8 mouse cellular contexts compared by ENCODE assay signal in the genomic region with DNA sequence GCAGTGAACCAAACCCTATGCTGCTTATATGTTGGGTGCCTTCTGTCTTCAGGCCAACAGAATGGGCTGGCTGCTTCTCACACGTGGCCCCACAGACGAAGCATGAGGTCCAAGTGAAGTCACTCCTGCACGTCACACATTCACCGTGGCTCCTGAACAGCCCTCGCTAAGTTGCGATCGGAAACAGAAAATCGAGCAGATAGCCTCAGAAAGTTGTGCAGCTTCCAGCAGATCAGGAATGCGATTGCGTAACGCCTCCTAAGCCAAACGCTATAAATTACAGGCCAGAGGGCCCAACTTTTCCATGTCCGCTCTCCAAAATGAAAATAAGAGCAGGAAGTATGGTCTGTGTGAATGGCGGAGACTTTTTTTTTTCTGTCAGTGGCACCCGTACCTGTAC. TPM values are rescaled to one million over a fixed set of nuclear protein-coding genes. Genes with fewer than 3 reads are reported as not detected.
DNase-seq lines count a peak whose midpoint lies in the region; ATAC-seq lines count a peak whose summit lies in the region.

No protein-coding gene starts in this region.

- DNase-seq in adrenal gland, adult 18-20 months (ENCODE audit: low spot score in 2 of 2), result peak; percentile 47 to 54
- DNase-seq in heart, postnatal 10 days, result peak; percentile 43 to 51
- no peak for DNase-seq in cerebellum, adult 11-12 months
- no peak for DNase-seq in thymus, postnatal 10 days (ENCODE audit: low spot score in 2 of 2)

- H3K4me1 ChIP-seq in embryonic facial prominence, embryonic 12.5 days, result peaks cover 83% of the 10 kb centered on the region
- peaks cover 92% of the 10 kb centered on the region for H3K4me1 ChIP-seq in limb, embryonic 13.5 days
- peaks cover 37% of the 10 kb centered on the region for H3K4me1 ChIP-seq in stomach, embryonic 16.5 days (ENCODE audit: control insufficient read depth, insufficient read depth, low read length)

- no peak for ATAC-seq in embryonic facial prominence, embryonic 12.5 days (ENCODE audit: insufficient number of reproducible peaks, insufficient read depth, low FRiP score, low TSS enrichment)
- ATAC-seq in limb, embryonic 13.5 days (ENCODE audit: low FRiP score, low read depth), result 0 out of 2 replicates have a peak, but pooled peaks have one; percentile 17
- ATAC-seq in stomach, embryonic 16.5 days (ENCODE audit: insufficient read depth, low FRiP score), result no peak
- ATAC-seq in megakaryocyte progenitor cell, adult 5-6 weeks (replicated peaks; ENCODE audit: poor library complexity), result no peak

- H3K36me3 ChIP-seq in embryonic facial prominence, embryonic 12.5 days, result no peaks in the 10 kb centered on the region
- no peaks in the 10 kb centered on the region for H3K36me3 ChIP-seq in limb, embryonic 13.5 days
- no peaks in the 10 kb centered on the region for H3K36me3 ChIP-seq in stomach, embryonic 16.5 days (ENCODE audit: control insufficient read depth, insufficient read depth, low read length)

- 65% methylated on average over 15 of the region's 15 CpGs for WGBS in embryonic facial prominence, embryonic 12.5 days
- 17% methylated on average over 15 of the region's 15 CpGs for WGBS in limb, embryonic 13.5 days
- WGBS in stomach, embryonic 16.5 days, result 41% methylated on average over 15 of the region's 15 CpGs

- no peak overlapping the region for H3K4me2 ChIP-seq in embryonic facial prominence, embryonic 12.5 days (replicated peaks)
- H3K4me2 ChIP-seq in limb, embryonic 13.5 days (replicated peaks), result peak overlapping the region; percentile 43
- peak overlapping the region; percentile 31; the same call in 1 of the 2 replicates for H3K4me2 ChIP-seq in stomach, embryonic 16.5 days (ENCODE audit: low read depth, low read length)

- intact Hi-C loops in heart, postnatal 10 days (cut with DNase I), result no loop called here

- H3K9ac ChIP-seq in embryonic facial prominence, embryonic 12.5 days, result no peak overlapping the region
- H3K9ac ChIP-seq in limb, embryonic 13.5 days, result no peak overlapping the region
- peak overlapping the region; percentile 31; the same call in 1 of the 2 replicates for H3K9ac ChIP-seq in stomach, embryonic 16.5 days (ENCODE audit: low read length)

- H3K27ac ChIP-seq in embryonic facial prominence, embryonic 12.5 days, result peak overlapping the region; percentile 84
- peak overlapping the region; percentile 77 for H3K27ac ChIP-seq in limb, embryonic 13.5 days
- peak overlapping the region; percentile 66 for H3K27ac ChIP-seq in stomach, embryonic 16.5 days (ENCODE audit: low read length)

- H3K27me3 ChIP-seq in embryonic facial prominence, embryonic 12.5 days, result no peaks in the 10 kb centered on the region
- no peaks in the 10 kb centered on the region for H3K27me3 ChIP-seq in limb, embryonic 13.5 days
- no peaks in the 10 kb centered on the region for H3K27me3 ChIP-seq in stomach, embryonic 16.5 days (ENCODE audit: control insufficient read depth, insufficient read depth, low read length)

- H3K4me3 ChIP-seq in embryonic facial prominence, embryonic 12.5 days, result no peak overlapping the region
- no peak overlapping the region for H3K4me3 ChIP-seq in limb, embryonic 13.5 days
- no peak overlapping the region for H3K4me3 ChIP-seq in stomach, embryonic 16.5 days (replicated peaks; ENCODE audit: low read length)

- H3K9me3 ChIP-seq in embryonic facial prominence, embryonic 12.5 days, result no peaks in the 10 kb centered on the region
- H3K9me3 ChIP-seq in limb, embryonic 13.5 days, result no peaks in the 10 kb centered on the region
- no peaks in the 10 kb centered on the region for H3K9me3 ChIP-seq in stomach, embryonic 16.5 days (replicated peaks; ENCODE audit: control insufficient read depth, low read length)

RNA-seq across cellular contexts. Expression of a gene that starts 48.9 kb away (rescaled TPM):
- total RNA-seq in adrenal gland, adult 18-20 months (2021), result 100 to 1,000 TPM in 1 of 2 experiments, 10 to 100 TPM in 1; 75.0 to 108 TPM
- polyA plus RNA-seq in embryonic facial prominence, embryonic 12.5 days (2016; fragmentation: Nextera tagmentation; extraction: Ambion mirVana), result 121 and 126 TPM in 2 replicates
- total RNA-seq in heart, postnatal 10 days (2021), result 10 to 100 TPM; 51.3 to 53.7 TPM
- polyA plus RNA-seq in limb, embryonic 13.5 days (2015; fragmentation: Nextera tagmentation; extraction: Ambion mirVana), result 129 and 135 TPM in 2 replicates
- 116 and 126 TPM in 2 replicates for polyA plus RNA-seq in stomach, embryonic 16.5 days (2015; fragmentation: Nextera tagmentation; extraction: Ambion mirVana)
- total RNA-seq in megakaryocyte progenitor cell, adult 5-6 weeks (2015), result 83.9 and 84.1 TPM in 2 replicates
- 156 and 273 TPM in 2 replicates for total RNA-seq in megakaryocyte progenitor cell, adult 5-6 weeks (2017)

RNA-seq across cellular contexts. Expression of a gene that starts 48.9 kb away (rescaled TPM):
- 10 to 100 TPM; 19.2 to 21.2 TPM for total RNA-seq in adrenal gland, adult 18-20 months (2021)
- 26.3 and 27.6 TPM in 2 replicates for polyA plus RNA-seq in embryonic facial prominence, embryonic 12.5 days (2016; fragmentation: Nextera tagmentation; extraction: Ambion mirVana)
- 10 to 100 TPM; 17.4 to 19.2 TPM for total RNA-seq in heart, postnatal 10 days (2021)
- polyA plus RNA-seq in limb, embryonic 13.5 days (2015; fragmentation: Nextera tagmentation; extraction: Ambion mirVana), result 26.2 and 26.8 TPM in 2 replicates
- 22.3 and 24.2 TPM in 2 replicates for polyA plus RNA-seq in stomach, embryonic 16.5 days (2015; fragmentation: Nextera tagmentation; extraction: Ambion mirVana)
- 16.3 and 21.1 TPM in 2 replicates for total RNA-seq in megakaryocyte progenitor cell, adult 5-6 weeks (2015)
- 28.7 and 36.5 TPM in 2 replicates for total RNA-seq in megakaryocyte progenitor cell, adult 5-6 weeks (2017)

Comparison
In these comparisons a context has a peak if more than half of its experiments do, and no peak if none do; other contexts are left out.
1. DNase-seq: peak in adrenal gland, adult 18-20 months (2 of 2) and heart, postnatal 10 days (2 of 2); none in cerebellum, adult 11-12 months (single experiment) and thymus, postnatal 10 days (0 of 2).
2. Peak in every context shown above with its lines, with median percentiles within 50 percentile points of each other: H3K27ac ChIP-seq.